Mouse (Mus musculus) hindbrain, embryonic 11.5 days (tissue): Measurements from ENCODE around the gene Scn11a. TPM values are rescaled to one million over a fixed set of nuclear protein-coding genes. Genes with fewer than 3 reads are reported as not detected.
A peak's percentile ranks its signal among the peaks of the same experiment; 100 is the strongest.

Source experiments
- ATAC-seq: fragments of 200-750 bp; cut with Nextera tagmentation; 2 replicates; pipeline ENCODE4 v1.8.0; 2017; ENCODE audit warnings: mild to moderate bottlenecking, moderate TSS enrichment, moderate library complexity; ENCODE audit not compliant: low FRiP score
- DNase-seq: peaks from one replicate; pipeline ENCODE4 v3.0.0-alpha.2; 2015; ENCODE audit warnings: low spot score
- H3K27ac ChIP-seq: fragments of 300-500 bp; sonication (generic); 2 replicates; pipeline ENCODE4 v1.5.1; 2014; ENCODE audit warnings: mild to moderate bottlenecking, low read depth, low read length
- H3K27me3 ChIP-seq: fragments of 300-500 bp; sonication (generic); 2 replicates; pipeline ENCODE4 v1.6.1; 2014; ENCODE audit warnings: mild to moderate bottlenecking, low read length, moderate library complexity, mixed read lengths; ENCODE audit not compliant: control insufficient read depth, insufficient read depth
- H3K36me3 ChIP-seq: fragments of 300-500 bp; sonication (generic); 2 replicates; pipeline ENCODE4 v1.6.1; 2014; ENCODE audit warnings: mild to moderate bottlenecking, low read length, moderate library complexity, mixed read lengths; ENCODE audit not compliant: control insufficient read depth, insufficient read depth
- H3K4me1 ChIP-seq: fragments of 300-500 bp; sonication (generic); replicated peaks from 2 replicates; pipeline ENCODE4 v1.6.1; 2014; ENCODE audit warnings: low read length, mixed read lengths; ENCODE audit not compliant: control insufficient read depth, insufficient read depth
- H3K4me2 ChIP-seq: fragments of 300-500 bp; sonication (generic); replicated peaks from 2 replicates; pipeline ENCODE4 v1.6.1; 2014; ENCODE audit warnings: mild to moderate bottlenecking, low read depth, low read length
- H3K4me3 ChIP-seq: fragments of 300-500 bp; sonication (generic); 2 replicates; pipeline ENCODE4 v1.5.1; 2014; ENCODE audit warnings: low read depth, low read length
- H3K9ac ChIP-seq: fragments of 300-500 bp; sonication (generic); 2 replicates; pipeline ENCODE4 v1.6.1; 2014; ENCODE audit warnings: low read depth, low read length
- H3K9me3 ChIP-seq: fragments of 300-500 bp; sonication (generic); 2 replicates; pipeline ENCODE4 v1.6.1; 2016; ENCODE audit warnings: low read length; ENCODE audit not compliant: control insufficient read depth
- WGBS: fragments of 180-500 bp; shearing (Covaris S2); extraction: QIAGEN DNeasy Blood & Tissue Kit; methylation state at CpG from one replicate; pipeline ENCODE4 v1.1.7; 2014; 5-methylcytosine and 5-hydroxymethylcytosine counted together
- polyA plus RNA-seq: library from polyadenylated mRNA; unstranded; fragments of >200 nt; fragmentation: Nextera tagmentation; extraction: Ambion mirVana; gene quantifications from 2 replicates; pipeline ENCODE4 v1.2.1, GENCODE M21; 2014

Scn11a gene
- 0.03 TPM in 1 of 2 replicates, not detected in the other for polyA plus RNA-seq

DNA sequence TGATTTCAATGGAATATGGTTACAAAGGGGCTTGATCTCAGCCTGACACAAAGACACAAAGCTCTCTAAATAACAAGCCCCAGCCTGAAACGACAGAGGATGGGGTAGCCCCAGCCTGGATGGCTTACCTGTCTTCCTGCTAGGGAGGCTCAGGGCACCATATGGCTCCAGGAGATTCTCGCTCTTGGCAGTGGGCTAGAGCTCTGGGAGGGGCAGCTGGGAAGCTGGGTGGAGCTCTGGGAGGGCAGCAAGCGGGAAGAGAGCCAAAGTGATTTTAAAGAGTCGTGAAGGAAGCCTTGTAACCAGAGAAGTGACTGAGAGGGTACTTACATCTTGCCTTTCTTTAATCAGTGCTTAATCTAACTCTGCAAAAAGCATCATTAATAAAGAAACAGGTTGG lies at the start of gene Scn11a:
Gene Scn11a (minus strand): TSS at position 160 of the 400 bp plus-strand sequence.
- no peak within 1 kb of the TSS for H3K4me3 ChIP-seq
- no peaks in the 10 kb centered on the region for H3K4me1 ChIP-seq
- H3K9me3 ChIP-seq: no peaks in the 10 kb centered on the region
- H3K27ac ChIP-seq: no peak within 1 kb of the TSS
- no peak for DNase-seq
- no peaks in the 10 kb centered on the region for H3K27me3 ChIP-seq
- no peak within 1 kb of the TSS for H3K9ac ChIP-seq
- no peak within 1 kb of the TSS for H3K4me2 ChIP-seq
- 52% methylated on average over 4 of the region's 4 CpGs for WGBS
- H3K36me3 ChIP-seq: no peaks in the 10 kb centered on the region
- no peak for ATAC-seq

DNA sequence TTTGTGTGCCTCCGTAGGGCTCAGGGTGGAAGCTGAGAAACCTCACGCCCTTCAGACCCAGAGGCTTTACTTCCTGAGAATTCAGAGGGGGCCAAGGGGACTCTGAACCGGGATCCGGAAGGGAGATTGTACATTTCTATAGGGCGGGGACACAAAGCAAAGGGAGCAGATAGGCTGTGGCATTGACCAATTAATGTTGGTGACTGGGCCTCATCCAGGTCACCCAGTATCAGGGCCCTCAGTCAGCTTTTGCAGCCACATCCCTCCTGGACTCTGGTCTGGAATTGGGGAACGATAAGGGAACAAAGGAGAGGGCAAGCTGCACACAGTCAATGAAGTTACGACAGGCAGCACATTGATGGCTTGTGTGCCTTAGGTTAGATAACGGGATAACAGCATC lies 28.9 kb upstream of the Scn11a start:
- Histone ChIP-seq H3K4me1 (no peaks in the 10 kb centered on the region), H3K27ac (no peak overlapping the region), H3K9me3 (no peaks in the 10 kb centered on the region), H3K36me3 (no peaks in the 10 kb centered on the region), H3K4me3 (no peak overlapping the region), H3K4me2 (no peak overlapping the region), H3K9ac (no peak overlapping the region), H3K27me3 (no peaks in the 10 kb centered on the region)
- ATAC-seq (no peak), DNase-seq (no peak)
- WGBS: 69% methylated on average over 8 of the region's 8 CpGs

- H3K27ac ChIP-seq: no peak overlapping the region
- no peaks in the 10 kb centered on the region for H3K9me3 ChIP-seq
- no peaks in the 10 kb centered on the region for H3K27me3 ChIP-seq
- DNase-seq: no peak
- 75% methylated on average over 2 of the region's 2 CpGs for WGBS
- H3K4me2 ChIP-seq: no peak overlapping the region
- no peak overlapping the region for H3K4me3 ChIP-seq
- no peak overlapping the region for H3K9ac ChIP-seq
- H3K36me3 ChIP-seq: no peaks in the 10 kb centered on the region
- ATAC-seq: no peak; the same call in 1 of the 2 replicates
- H3K4me1 ChIP-seq: no peaks in the 10 kb centered on the region
Observed at GRCm38 (mm10) chr9:119853071-119853846, 28.0 kb upstream of the Scn11a start.

DNA sequence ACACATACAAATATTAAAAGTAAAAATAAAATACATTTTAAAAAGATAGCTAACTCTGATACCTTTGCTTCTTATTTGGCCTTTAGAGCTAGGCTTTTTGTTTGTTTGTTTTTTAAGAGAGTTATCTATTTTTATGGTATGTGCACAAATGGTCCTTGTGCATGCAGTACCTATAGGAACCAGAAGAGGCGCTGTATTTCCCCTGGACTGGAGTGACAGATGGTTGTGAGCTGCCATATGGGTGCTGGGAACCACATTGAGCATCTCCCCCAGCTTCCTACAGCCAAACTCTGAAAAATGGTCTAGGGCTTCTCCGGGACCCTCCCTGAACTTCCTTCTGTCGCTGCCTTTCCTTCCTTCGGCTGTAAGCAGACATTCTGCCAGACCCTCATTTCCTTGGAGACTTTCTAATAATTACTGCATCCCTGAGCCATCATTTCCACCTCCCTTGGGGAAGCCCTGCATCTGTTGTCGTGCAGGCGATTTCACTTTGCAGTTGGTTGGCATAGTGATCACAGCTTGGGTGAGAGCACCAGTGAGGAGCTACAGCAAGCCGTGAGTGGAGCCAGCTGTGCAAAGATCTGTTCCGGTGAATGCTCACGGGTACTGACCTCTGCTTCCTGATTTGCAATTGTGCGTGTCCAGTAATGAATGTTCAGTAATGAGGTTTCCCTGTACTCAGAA lies 27.2 kb upstream of the Scn11a start:
- Histone ChIP-seq H3K4me2 (no peak overlapping the region), H3K4me1 (no peaks in the 10 kb centered on the region), H3K27me3 (no peaks in the 10 kb centered on the region), H3K9ac (no peak overlapping the region), H3K27ac (no peak overlapping the region), H3K4me3 (no peak overlapping the region), H3K36me3 (no peaks in the 10 kb centered on the region), H3K9me3 (no peaks in the 10 kb centered on the region)
- DNase-seq (peak; percentile 33), ATAC-seq (0 out of 2 replicates have a peak, but pooled peaks have one; percentile 47)
- 69% methylated on average over 10 of the region's 10 CpGs for WGBS

- no peaks in the 10 kb centered on the region for H3K9me3 ChIP-seq
- H3K9ac ChIP-seq: no peak overlapping the region
- H3K4me2 ChIP-seq: no peak overlapping the region
- H3K27me3 ChIP-seq: no peaks in the 10 kb centered on the region
- 27% methylated on average over 8 of the region's 8 CpGs for WGBS
- no peak overlapping the region for H3K27ac ChIP-seq
- no peak for ATAC-seq
- H3K4me3 ChIP-seq: no peak overlapping the region
- no peaks in the 10 kb centered on the region for H3K36me3 ChIP-seq
- DNase-seq: no peak
- no peaks in the 10 kb centered on the region; the same call in 1 of the 2 replicates for H3K4me1 ChIP-seq
Observed at GRCm38 (mm10) chr9:119849214-119849613, 24.0 kb upstream of the Scn11a start.

DNA sequence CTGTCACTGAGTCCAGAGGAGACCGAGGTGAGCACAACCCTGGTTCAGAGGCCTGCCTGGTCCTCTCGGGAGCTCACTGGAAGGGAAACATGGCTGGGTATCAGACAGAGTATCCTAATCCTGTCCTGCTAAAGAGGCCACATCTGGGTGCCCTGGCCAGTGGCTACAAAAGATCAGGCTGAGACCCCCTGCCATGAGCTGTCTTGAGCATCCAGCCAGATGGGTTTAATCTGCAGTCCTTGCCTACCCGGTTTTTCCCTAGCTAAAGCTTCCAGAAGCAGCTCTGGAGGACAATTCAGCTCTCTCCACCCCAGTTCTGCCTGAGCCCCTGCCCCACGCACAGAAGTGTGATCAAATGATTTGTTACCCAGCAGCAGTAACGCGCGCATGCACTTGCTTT lies 23.4 kb upstream of the Scn11a start:
- DNase-seq (no peak), ATAC-seq (no peak)
- WGBS: 41% methylated on average over 7 of the region's 7 CpGs
- H3K9me3 ChIP-seq: no peaks in the 10 kb centered on the region
- H3K9ac ChIP-seq: no peak overlapping the region
- H3K27me3 ChIP-seq: no peaks in the 10 kb centered on the region
- H3K27ac ChIP-seq: no peak overlapping the region
- H3K4me2 ChIP-seq: no peak overlapping the region
- H3K4me3 ChIP-seq: no peak overlapping the region
- no peaks in the 10 kb centered on the region for H3K36me3 ChIP-seq
- no peaks in the 10 kb centered on the region; the same call in 1 of the 2 replicates for H3K4me1 ChIP-seq

GRCm38 (mm10) chr9:119847187-119847586 lies 21.9 kb upstream of the Scn11a start:
- Histone ChIP-seq H3K4me1 (no peaks in the 10 kb centered on the region; the same call in 1 of the 2 replicates), H3K4me2 (no peak overlapping the region), H3K36me3 (no peaks in the 10 kb centered on the region), H3K27ac (no peak overlapping the region), H3K9me3 (no peaks in the 10 kb centered on the region), H3K9ac (no peak overlapping the region), H3K27me3 (no peaks in the 10 kb centered on the region), H3K4me3 (no peak overlapping the region)
- no peak for ATAC-seq
- DNase-seq: no peak
- WGBS: 75% methylated on average over 6 of the region's 6 CpGs

GRCm38 (mm10) chr9:119844724-119845123 lies 19.5 kb upstream of the Scn11a start:
- no peaks in the 10 kb centered on the region for H3K36me3 ChIP-seq
- H3K27me3 ChIP-seq: no peaks in the 10 kb centered on the region
- H3K4me3 ChIP-seq: no peak overlapping the region
- 58% methylated on average over 5 of the region's 5 CpGs for WGBS
- DNase-seq (no peak), ATAC-seq (no peak)
- no peak overlapping the region for H3K4me2 ChIP-seq
- H3K27ac ChIP-seq: no peak overlapping the region
- no peak overlapping the region for H3K9ac ChIP-seq
- H3K4me1 ChIP-seq: no peaks in the 10 kb centered on the region; the same call in 1 of the 2 replicates
- H3K9me3 ChIP-seq: no peaks in the 10 kb centered on the region
